8 mouse cellular contexts compared by ENCODE assay signal in genomic region chr4:106839964-106840611, GRCm38 (mm10). TPM values are rescaled to one million over a fixed set of nuclear protein-coding genes. Genes with fewer than 3 reads are reported as not detected.
DNase-seq lines count a peak whose midpoint lies in the region; ATAC-seq and TF ChIP-seq lines count a peak whose summit lies in the region.

No protein-coding gene starts in this region.

- H3K9me3 ChIP-seq in forebrain, embryonic 11.5 days (ENCODE audit: control insufficient read depth, low read length), result no peaks in the 10 kb centered on the region
- H3K9me3 ChIP-seq in heart, embryonic 16.5 days (replicated peaks; ENCODE audit: control insufficient read depth, low read length), result no peaks in the 10 kb centered on the region
- H3K9me3 ChIP-seq in liver, embryonic 16.5 days (replicated peaks; ENCODE audit: control insufficient read depth, low read length), result no peaks in the 10 kb centered on the region
- no peaks in the 10 kb centered on the region for H3K9me3 ChIP-seq in neural tube, embryonic 14.5 days (ENCODE audit: control insufficient read depth, low read length)

- H3K27me3 ChIP-seq in forebrain, embryonic 11.5 days (ENCODE audit: control insufficient read depth, insufficient read depth, low read length), result peaks cover 5% of the 10 kb centered on the region; the same call in 1 of the 2 replicates
- H3K27me3 ChIP-seq in heart, embryonic 16.5 days (ENCODE audit: control insufficient read depth, insufficient read depth, low read length), result no peaks in the 10 kb centered on the region
- H3K27me3 ChIP-seq in liver, embryonic 16.5 days (ENCODE audit: control insufficient read depth, insufficient read depth, low read depth, low read length), result no peaks in the 10 kb centered on the region
- no peaks in the 10 kb centered on the region for H3K27me3 ChIP-seq in neural tube, embryonic 14.5 days (ENCODE audit: control insufficient read depth, insufficient read depth, low read length)
- no peaks in the 10 kb centered on the region for H3K27me3 ChIP-seq in testis, adult 2 months (ENCODE audit: control insufficient read depth, insufficient read depth, low read length)

- DNase-seq in brain, embryonic 18.5 days (ENCODE audit: low read depth, low spot score), result peak; percentile 74
- peak; percentile 98 for DNase-seq in forebrain, embryonic 11.5 days (ENCODE audit: low spot score)
- DNase-seq in kidney, postnatal 4 days, result peak; percentile 96 to 98

- H3K9ac ChIP-seq in forebrain, embryonic 11.5 days (ENCODE audit: low read length), result peak overlapping the region; percentile 86
- peak overlapping the region; percentile 92 for H3K9ac ChIP-seq in heart, embryonic 16.5 days (ENCODE audit: low read length)
- H3K9ac ChIP-seq in liver, embryonic 16.5 days (ENCODE audit: low read depth, low read length), result peak overlapping the region; percentile 78
- peak overlapping the region; percentile 93 for H3K9ac ChIP-seq in neural tube, embryonic 14.5 days (replicated peaks; ENCODE audit: low read depth, low read length)

- WGBS in forebrain, embryonic 11.5 days, result under 1% methylated on average over 34 of the region's 51 CpGs
- WGBS in heart, embryonic 16.5 days, result 1% methylated on average over 28 of the region's 51 CpGs
- WGBS in liver, embryonic 16.5 days (ENCODE audit: insufficient replicate concordance), result 1% methylated on average over 34 of the region's 51 CpGs
- WGBS in neural tube, embryonic 14.5 days, result under 1% methylated on average over 21 of the region's 51 CpGs

- TF ChIP-seq POLR2A in testis, adult 2 months (IDR thresholded peaks at IDR 0.05; ENCODE audit: control insufficient read depth, low read depth, low read length), result peak; percentile 65; the same call in 1 of the 2 replicates

- no peaks in the 10 kb centered on the region for H3K36me3 ChIP-seq in forebrain, embryonic 11.5 days (ENCODE audit: control insufficient read depth, insufficient read depth, low read length)
- H3K36me3 ChIP-seq in heart, embryonic 16.5 days (ENCODE audit: control insufficient read depth, insufficient read depth), result no peaks in the 10 kb centered on the region
- H3K36me3 ChIP-seq in liver, embryonic 16.5 days (ENCODE audit: control insufficient read depth, insufficient read depth), result no peaks in the 10 kb centered on the region
- H3K36me3 ChIP-seq in neural tube, embryonic 14.5 days (ENCODE audit: control insufficient read depth, insufficient read depth, low read length), result no peaks in the 10 kb centered on the region
- no peaks in the 10 kb centered on the region for H3K36me3 ChIP-seq in testis, adult 2 months (ENCODE audit: control insufficient read depth, insufficient read depth, low read length)

- TF ChIP-seq CTCF in testis, adult 2 months (IDR thresholded peaks at IDR 0.05; ENCODE audit: control insufficient read depth, insufficient read depth, insufficient replicate concordance, low read depth, low read length), result no peak

- H3K4me3 ChIP-seq in forebrain, embryonic 11.5 days (ENCODE audit: low read depth, low read length), result peak overlapping the region; percentile 51
- H3K4me3 ChIP-seq in heart, embryonic 16.5 days (ENCODE audit: low read length), result peak overlapping the region; percentile 57
- H3K4me3 ChIP-seq in liver, embryonic 16.5 days (ENCODE audit: low read depth, low read length), result peak overlapping the region; percentile 76
- H3K4me3 ChIP-seq in neural tube, embryonic 14.5 days (ENCODE audit: low read depth, low read length), result peak overlapping the region; percentile 54
- H3K4me3 ChIP-seq in testis, adult 2 months (ENCODE audit: control insufficient read depth, low read depth, low read length), result peak overlapping the region; percentile 98

- H3K4me1 ChIP-seq in forebrain, embryonic 11.5 days (replicated peaks; ENCODE audit: control insufficient read depth, insufficient read depth, low read length), result peaks cover 29% of the 10 kb centered on the region
- H3K4me1 ChIP-seq in heart, embryonic 16.5 days (ENCODE audit: control insufficient read depth, insufficient read depth, low read length), result peaks cover 29% of the 10 kb centered on the region
- H3K4me1 ChIP-seq in liver, embryonic 16.5 days (ENCODE audit: control insufficient read depth, low read depth, low read length), result peaks cover 19% of the 10 kb centered on the region
- H3K4me1 ChIP-seq in neural tube, embryonic 14.5 days (ENCODE audit: control insufficient read depth, insufficient read depth, low read length), result peaks cover 29% of the 10 kb centered on the region
- H3K4me1 ChIP-seq in testis, adult 2 months (ENCODE audit: control insufficient read depth, insufficient read depth, low read length), result peaks cover 26% of the 10 kb centered on the region

- peak overlapping the region; percentile 100 for H3K4me2 ChIP-seq in forebrain, embryonic 11.5 days (ENCODE audit: low read depth, low read length, severe bottlenecking)
- H3K4me2 ChIP-seq in heart, embryonic 16.5 days (ENCODE audit: low read depth, low read length), result peak overlapping the region; percentile 73
- H3K4me2 ChIP-seq in liver, embryonic 16.5 days (ENCODE audit: low read depth, low read length), result peak overlapping the region; percentile 100
- H3K4me2 ChIP-seq in neural tube, embryonic 14.5 days (ENCODE audit: low read depth, low read length), result peak overlapping the region; percentile 99

- peak overlapping the region; percentile 99 for H3K27ac ChIP-seq in forebrain, embryonic 11.5 days (ENCODE audit: low read depth, low read length)
- peak overlapping the region; percentile 90 for H3K27ac ChIP-seq in heart, embryonic 16.5 days (ENCODE audit: low read length)
- H3K27ac ChIP-seq in liver, embryonic 16.5 days (ENCODE audit: low read length), result peak overlapping the region; percentile 72
- peak overlapping the region; percentile 98 for H3K27ac ChIP-seq in neural tube, embryonic 14.5 days (ENCODE audit: low read depth, low read length)
- peak overlapping the region; percentile 98 for H3K27ac ChIP-seq in testis, adult 2 months (ENCODE audit: control insufficient read depth, insufficient read depth, low read depth, low read length)

- peak; percentile 44 for ATAC-seq in CD4-positive, CD25-positive, alpha-beta regulatory T cell, adult 4 months
- ATAC-seq in forebrain, embryonic 11.5 days (replicated peaks; ENCODE audit: low FRiP score), result peak; percentile 60
- ATAC-seq in heart, embryonic 16.5 days (replicated peaks; ENCODE audit: extremely low read depth, insufficient read depth, low FRiP score), result peak; percentile 57
- ATAC-seq in liver, embryonic 16.5 days (ENCODE audit: low read depth), result peak; percentile 60
- ATAC-seq in neural tube, embryonic 14.5 days (ENCODE audit: low read depth), result peak; percentile 63

RNA-seq across cellular contexts. Expression of gene Acot11, which starts 35.3 kb away (rescaled TPM):
- polyA plus RNA-seq in CD4-positive, CD25-positive, alpha-beta regulatory T cell, adult 4 months (2017; shearing (Covaris generic)), result 10 to 100 TPM in 1 of 2 experiments, 1 to 10 TPM in 1; 2.5 to 10.2 TPM
- 1.6 and 1.8 TPM in 2 replicates for polyA plus RNA-seq in forebrain, embryonic 11.5 days (2014; fragmentation: Nextera tagmentation; extraction: Ambion mirVana)
- 7.9 and 8.1 TPM in 2 replicates for polyA plus RNA-seq in heart, embryonic 16.5 days (2015; fragmentation: Nextera tagmentation; extraction: Ambion mirVana)
- 4.9 and 6.1 TPM in 2 replicates for polyA plus RNA-seq in liver, embryonic 16.5 days (2015; fragmentation: Nextera tagmentation; extraction: Ambion mirVana)
- polyA plus RNA-seq in neural tube, embryonic 14.5 days (2014; fragmentation: Nextera tagmentation; extraction: Ambion mirVana), result 1.4 and 1.9 TPM in 2 replicates
- polyA plus RNA-seq in testis, adult 2 months (2012; rRNA removed), result 0.93 and 1.0 TPM in 2 replicates

Comparison
In these comparisons a context has a peak if more than half of its experiments do, and no peak if none do; other contexts are left out.
1. Peak in every context shown above with its lines: DNase-seq, ATAC-seq, H3K4me3 ChIP-seq and H3K27ac ChIP-seq.